Mouse (Mus musculus): ENCODE measurements around the gene Adgrf3.

Gene Adgrf3

DNA sequence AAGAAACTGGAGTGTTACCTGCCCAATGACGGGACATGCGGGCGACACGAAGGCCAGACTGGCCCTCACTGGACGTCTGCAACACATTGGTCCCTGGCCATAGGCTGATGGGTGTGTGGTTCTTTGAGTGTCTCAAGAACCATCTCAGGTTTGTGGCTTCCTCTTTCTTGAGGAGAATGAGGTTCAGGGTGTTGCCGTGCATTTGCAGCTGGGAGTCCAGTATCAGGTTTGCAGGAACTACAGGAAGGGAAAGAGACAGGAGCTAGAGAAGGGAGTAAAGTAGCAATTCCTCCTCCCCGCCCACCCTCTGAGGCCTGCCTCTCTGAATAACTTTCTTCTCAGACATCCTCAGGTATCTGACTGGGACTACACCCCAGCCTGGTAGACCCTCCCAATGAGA, 3.3 kb downstream of the Adgrf3 start:
- no peak for DNase-seq (ENCODE audit: low read depth, low spot score)

DNA sequence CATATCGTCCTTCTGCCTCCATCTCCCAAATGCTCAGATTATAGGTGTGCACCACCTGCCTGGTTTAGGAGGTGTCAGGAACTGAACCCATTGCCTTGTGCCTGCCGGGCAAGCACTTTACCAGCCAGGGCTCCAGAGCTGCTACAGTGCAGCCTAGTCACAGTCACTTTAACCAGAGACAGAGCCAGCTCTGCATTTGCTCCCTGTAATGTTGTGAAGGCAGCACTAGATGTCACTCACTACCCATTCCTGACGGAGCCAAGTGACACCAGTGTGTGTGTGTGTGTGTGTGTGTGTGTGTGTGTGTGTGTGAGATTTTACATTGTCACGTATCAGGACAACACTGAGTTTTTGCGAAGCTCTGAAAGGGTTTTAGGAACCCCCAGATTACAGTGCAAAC, 4.0 kb downstream of the Adgrf3 start:
- peak; percentile 66 for DNase-seq (ENCODE audit: low read depth, low spot score)

DNA sequence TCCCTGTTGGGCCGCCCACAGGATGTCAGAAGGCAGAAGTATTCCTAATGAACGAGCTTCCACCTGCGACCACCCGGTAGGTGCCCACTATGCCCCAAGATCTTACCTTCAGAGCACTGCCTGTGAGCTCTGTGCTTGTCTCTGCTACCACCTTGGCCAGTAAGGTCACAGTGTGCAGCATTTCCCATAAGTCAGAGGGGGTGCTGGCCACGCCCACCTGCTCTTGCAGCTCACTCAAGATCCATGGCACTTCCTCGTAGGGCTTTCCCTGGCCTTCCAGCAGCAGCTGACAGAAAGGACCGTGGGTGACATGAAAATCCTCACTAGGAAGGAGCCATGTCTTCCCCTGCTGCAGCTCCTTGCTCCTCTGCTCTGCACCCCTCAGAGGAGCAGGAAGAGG, 7.3 kb downstream of the Adgrf3 start:
- peak; percentile 80 for DNase-seq (ENCODE audit: low read depth, low spot score)

DNA sequence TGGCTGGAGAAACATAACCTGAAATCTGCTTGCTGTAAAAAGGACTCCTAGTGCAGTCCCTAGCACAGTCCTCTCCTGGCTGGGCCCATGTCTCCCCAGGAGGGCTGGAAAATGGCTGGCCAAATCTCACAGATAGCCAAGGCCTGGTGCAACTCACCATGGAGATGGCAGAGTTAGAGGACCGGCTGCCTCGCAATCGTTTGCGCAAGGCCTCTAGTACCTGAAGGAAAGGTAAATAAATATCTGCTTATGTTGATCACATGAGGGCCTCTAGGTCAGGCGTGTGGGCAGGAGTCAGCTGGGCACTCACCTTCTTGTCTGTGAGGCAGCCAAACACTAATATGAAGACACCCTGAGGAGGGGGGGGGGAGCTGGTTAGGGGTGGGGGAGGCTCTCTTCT, 10.2 kb downstream of the Adgrf3 start:
- no peak for DNase-seq (ENCODE audit: low read depth, low spot score)

DNA sequence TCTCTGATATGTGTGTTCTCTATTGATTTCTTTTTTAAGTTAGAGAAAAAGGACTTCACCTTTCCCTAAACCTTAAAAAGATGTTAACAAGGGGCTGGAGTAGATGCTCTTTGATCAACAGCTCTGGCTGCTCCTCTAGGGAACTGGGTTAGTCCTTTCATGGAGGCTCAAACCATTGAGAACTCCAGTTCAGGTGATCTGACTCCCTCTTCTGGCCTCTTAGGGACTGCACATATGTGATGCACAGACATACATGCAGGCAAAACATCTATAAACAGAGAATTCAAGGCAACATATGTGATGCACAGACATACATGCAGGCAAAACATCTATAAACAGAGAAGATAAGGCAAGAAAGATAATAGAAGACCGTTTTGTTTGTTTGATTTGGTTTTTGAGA, 13.1 kb downstream of the Adgrf3 start:
- DNase-seq (ENCODE audit: low read depth, low spot score) = peak; percentile 30

DNA sequence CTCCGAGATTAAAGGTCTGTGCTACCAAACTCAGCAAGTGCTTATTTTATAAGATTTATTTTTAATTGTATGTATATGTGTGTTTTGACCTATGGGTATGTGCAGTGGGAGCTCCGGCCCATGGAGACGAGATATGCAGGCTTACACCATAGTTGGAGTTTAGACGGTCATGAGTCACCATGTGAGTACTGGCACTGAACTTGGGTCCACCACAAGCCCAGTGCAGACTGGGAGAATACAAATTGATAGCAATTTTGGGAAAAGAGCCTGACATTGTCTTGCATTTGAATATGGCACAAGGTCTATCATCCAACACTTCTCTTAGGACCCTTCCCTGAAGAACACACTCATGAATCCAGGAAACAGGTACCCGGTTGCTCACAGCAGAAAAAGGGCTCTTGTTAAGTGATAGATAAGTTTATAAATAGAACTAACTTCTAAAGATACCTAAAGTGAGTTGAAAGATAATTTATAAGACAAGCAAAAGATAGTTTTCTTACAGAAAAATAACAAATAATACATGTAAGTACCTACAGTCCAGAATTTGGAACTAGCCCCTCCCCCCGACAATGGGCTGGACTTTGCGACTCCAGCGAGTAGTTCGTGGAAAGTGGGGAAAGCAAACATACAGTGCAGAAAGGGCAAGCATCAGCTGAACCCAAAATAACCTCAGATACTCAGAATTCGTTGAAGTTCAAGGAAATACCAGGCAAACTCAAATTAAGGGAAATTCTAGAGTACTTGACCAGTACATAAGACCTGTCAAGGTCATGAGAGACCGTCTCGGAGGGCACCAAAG, 17.6 kb downstream of the Adgrf3 start:
- DNase-seq (ENCODE audit: low read depth, low spot score) = no peak

DNA sequence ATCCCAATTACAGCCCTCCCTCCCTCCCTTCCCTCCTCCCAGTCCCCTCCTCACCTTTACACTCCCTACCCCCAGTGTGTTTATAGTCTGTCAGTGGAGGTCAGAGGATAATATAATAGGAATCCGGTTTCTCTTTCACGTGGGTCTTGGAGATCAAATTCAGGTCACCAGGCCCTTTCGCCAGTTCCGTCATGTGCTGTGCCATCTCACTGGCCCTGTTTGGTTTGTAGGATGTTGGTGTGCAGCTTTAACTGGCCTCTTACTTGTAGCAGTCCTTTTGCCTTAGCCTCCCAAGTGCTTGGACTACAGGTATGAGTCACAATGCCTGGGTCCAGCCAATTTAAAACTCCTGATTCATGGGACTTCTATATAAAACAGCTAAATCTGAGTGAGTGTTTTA, 29.7 kb downstream of the Adgrf3 start:
- no peak for DNase-seq (ENCODE audit: low read depth, low spot score)

DNA sequence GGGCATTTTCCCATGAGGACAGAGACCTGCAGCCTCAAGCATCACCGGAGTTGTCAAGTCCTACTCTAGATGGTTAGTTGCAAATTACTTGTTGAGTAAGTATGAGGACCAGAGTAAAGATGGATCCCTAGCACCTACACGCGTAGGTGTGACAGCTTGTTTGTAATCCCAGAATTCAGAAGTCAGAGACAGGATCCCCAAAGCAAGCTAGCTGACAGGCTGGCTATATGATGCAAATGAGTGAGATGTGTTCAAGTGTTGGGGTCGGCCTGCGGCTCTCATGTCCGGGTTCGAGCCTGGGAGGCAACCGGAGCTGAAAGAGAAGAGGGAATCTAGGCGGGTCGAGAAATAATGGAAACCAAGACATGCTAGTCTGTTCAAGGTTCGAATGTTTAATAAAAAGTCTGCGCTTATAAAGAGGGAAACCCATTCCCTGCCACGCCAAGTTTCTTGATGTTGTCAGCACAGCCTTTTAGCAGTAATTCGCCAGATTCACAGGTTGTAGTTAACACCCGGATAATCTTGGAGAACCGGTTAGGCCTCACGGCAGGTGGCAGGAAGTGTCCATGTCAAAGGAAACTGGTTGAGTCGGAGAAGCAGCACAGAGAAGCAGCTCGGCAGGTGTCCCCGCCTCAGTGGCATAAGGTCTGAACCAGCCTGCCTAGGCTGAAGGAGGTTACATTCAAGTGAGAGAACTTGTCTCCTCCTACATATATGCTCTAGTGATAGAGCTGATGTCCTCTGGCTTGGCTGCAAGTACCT, 32.4 kb downstream of the Adgrf3 start:
- peak; percentile 53 for DNase-seq (ENCODE audit: low read depth, low spot score)

DNA sequence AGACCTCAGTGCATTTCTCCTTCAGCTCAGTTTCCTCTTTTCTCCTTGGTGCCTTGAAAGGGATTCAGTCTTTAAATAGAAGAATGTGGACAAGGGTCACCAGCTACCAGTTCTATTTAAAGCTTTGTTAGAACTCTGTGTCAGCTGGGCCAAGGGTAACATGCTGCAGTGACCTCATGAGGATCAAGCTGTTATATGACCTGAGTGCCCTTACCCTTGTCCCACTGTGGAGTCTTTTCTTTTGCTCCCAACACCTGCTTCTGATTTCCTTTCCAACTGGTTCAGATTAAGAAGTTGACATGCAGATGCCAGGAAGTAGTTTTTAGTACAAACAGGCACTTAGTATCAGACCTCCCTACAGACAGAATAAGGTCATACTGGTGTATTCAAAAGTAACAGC, 33.4 kb downstream of the Adgrf3 start:
- DNase-seq (ENCODE audit: low read depth, low spot score) = no peak

DNA sequence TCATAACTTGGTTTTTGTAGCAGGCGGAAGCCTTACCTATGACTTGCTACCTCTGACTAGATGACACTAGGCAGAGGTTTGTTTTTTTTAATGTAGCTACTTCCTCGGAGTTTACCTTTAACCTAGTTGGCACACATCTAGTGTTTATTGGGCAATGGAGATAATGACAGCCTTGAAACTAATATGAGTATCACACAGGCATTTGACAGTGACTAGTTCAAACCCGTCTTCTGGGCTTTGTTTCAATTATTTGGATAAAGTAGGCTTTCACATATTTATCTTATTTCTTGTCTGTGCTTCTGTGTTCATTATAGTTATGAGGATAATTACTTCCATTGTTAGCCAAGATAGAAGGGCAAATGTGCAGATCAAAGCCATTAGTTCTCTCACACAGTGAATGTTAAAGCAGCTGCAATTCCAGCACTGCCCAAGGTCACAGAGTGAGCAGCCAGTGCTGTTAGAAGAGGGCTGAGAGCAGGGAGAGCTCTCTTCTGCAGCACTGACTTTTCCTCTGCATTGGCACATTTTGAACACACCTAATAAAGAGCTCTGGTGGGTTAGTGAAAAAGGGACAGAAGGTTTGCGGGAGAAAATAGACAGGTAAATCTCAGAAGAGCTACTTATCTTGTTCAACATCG, 35.1 kb downstream of the Adgrf3 start:
- DNase-seq (ENCODE audit: low read depth, low spot score) = no peak

DNA sequence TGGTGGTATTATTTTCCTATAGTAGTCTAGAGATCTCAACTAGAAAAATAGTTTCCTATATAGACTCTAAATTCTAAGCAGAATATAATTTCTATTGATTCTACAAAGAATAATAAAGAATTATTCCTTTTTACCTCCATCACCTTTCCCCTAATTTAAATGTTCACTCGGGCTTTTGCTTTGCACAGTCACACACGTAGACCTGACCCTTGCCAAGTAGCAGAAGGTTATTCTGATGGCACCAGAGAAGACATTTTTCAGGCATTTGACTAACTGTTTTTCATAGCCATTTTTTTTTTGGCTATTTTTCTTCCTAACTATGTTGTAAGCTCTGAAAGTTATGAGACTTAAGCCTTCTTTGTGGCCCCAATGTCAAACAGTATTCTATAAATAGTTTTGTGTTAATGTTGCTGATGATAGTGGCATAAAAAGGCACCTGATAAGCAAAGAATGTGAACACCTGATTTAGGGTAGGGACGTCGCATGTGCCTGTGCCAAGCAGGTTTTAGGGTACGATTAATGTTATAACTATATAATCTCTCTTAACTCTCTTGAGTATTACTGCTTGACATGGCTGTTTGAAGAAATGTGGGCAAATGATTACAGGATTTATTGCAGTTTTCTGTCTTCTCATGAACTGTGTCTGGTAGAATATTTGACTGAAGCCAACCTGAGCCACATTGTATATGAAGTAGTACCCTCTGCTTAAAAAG, 40.1 kb downstream of the Adgrf3 start:
- DNase-seq (ENCODE audit: low read depth, low spot score) = no peak

DNA sequence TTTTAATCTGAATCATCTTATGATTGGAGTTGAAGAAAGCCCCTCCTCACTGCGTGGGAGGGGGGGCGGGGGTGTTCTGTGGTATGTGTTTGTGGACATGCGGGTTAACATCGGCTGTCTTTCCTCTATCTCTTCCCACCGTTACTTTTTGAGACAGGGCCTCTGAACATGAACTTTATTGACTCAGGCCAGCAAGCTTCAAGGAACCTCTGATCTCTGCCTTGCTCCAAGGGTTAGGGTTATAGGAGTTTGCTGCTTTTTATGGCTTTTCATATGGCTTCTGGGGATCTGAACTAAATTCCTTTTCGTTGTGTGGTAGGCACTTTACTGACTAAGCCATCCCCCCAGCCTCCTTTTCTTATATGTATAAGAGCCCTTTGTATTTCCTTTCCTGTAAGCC, 43.2 kb downstream of the Adgrf3 start:
- no peak for DNase-seq (ENCODE audit: low read depth, low spot score)

DNA sequence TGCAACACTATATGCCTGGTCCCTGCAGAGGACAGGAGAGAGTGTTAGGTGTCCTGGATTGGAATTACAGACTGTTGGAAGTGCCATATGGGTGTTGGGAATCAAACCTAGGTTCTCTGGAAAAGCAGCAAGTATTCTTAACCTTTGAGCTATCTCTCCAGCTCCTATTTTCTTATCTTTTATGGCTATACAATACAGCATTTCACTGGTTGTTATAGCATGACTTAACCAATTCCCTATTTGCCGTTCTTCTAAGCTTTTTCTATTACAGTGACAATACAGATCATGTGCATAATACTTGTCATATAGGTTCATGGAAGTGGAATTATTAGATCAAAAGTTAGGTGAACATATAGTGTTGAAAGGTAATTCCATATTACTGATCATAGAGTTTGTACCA, 43.7 kb downstream of the Adgrf3 start:
- no peak for DNase-seq (ENCODE audit: low read depth, low spot score)

DNA sequence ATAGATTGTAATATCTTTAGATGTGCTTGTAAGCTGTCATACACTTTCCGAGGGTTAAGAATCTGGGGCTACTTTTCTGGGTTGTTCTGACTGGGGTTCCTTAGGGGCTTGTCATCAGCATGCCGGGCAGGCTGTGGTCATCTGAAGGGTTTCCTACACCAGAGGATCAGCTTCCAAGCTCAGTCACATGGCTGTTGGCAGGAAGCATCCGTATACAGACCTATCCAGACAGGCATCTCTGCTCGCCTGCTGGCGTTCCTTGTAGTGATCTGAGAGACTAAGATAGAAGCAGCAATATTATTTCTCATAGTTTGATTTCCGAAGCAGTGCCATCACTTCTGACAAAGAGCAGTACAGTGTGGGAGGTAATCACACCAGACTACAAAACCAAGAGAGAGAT, 45.9 kb downstream of the Adgrf3 start:
- DNase-seq (ENCODE audit: low read depth, low spot score) = no peak

DNA sequence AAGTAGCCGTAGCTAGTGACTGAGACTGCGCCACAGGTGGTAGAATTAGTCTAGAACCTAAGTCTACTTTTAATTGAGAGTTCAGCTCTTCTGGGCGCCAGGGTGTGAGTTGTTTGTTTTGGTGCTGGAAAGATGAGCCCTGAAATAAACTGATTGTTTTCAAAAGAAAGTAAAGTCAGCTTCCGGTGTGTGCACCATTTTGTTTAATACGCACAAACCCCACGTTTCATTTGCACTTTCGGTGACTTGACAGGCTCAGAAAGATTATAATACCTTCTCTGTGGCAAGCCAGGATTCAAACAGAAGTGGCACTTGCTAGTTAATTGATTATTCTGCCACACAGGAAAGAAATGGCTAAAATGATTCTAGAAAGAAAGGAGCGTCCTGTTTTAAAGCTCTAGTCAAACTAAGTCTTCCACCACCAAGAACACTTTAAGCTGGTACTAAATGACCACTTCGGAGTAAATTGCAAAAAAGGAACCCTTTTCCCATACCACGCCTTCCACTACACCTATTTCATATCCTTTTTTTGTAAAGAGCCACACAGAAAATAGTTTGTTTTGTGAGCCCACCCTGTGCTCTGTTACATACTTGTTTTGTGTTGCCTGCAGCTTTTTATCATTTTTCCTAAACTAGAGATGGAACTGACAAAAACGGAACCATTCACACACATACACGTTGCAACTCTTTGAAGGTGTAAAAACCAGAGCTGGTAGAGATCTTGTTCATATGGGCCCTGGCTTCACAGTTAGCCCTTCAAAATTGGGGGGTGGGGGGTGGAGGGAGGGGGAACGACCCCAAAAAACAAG, 49.5 kb downstream of the Adgrf3 start:
- no peak for DNase-seq (ENCODE audit: low read depth, low spot score)

DNA sequence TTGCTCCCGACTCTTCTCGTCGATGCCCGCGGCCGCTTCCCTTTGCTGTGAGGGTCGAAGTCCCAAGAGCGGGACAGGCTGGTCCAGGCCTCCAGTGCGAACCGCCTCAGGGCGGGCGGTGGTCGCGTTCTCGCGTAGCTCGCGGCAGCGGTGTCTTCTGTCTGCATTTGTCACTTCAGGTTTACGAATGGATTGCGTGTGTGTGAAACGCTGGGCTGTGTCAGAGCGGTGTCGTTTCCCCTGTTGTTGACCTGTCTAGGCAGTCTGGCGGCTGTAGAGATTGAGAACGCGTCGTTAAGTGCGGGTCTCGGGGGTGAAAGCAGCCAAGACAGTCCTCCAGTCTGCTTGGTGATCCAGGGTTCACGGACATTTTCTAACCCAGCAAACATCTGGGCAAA, 50.1 kb downstream of the Adgrf3 start:
- no peak for DNase-seq (ENCODE audit: low read depth, low spot score)

DNA sequence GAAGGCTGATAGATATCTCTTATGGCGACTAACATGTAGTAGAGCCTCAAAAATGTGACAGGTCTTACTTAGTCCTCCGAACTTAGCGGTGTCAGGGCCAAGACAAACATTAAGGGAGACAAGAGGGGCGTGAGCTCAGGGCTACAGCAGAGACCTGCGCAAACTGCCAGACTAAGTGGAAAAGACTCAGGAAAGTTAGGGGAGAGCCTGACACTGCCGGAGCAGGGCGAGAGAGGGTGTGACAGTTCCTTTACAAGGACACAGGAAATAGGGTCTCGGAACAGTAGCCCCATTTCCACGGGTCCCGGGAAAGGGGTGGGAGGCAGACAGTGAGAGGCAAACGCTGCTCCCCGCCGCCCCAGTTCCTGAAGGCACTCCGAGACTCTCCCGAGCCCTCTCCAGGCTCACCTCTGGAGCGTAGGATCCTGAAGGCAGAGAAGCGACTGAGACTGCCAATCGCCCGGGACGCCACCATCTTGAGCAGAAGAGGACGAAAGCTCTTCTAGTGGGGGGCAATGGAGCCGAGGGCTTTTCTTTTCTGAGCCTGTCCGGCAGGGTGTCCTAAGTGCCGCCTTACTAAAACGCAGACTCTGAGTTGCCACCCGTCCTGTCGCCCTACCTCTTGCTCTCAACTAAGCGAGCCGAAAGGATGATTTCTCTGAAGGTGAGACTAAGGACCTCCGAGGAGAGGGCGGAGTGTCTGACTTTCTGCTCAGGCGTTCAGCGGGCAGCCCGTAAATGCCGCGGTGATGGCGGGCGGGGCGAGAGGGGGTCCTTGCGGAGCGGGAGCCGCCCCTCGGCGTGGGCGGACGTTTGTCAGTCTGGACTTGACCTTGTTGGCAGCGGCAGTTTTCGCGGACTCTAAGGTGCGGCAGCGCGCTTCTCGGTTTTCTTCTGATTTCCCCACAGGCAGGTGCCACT, 50.8 kb downstream of the Adgrf3 start, which contains the start of the genes Hadha and Hadhb:
Hadha (minus strand) TSS at position 689 of the 921 bp plus-strand sequence.
Hadhb (plus strand) TSS at position 775 of the 921 bp plus-strand sequence.
- peak; percentile 96 for DNase-seq (ENCODE audit: low read depth, low spot score)

DNA sequence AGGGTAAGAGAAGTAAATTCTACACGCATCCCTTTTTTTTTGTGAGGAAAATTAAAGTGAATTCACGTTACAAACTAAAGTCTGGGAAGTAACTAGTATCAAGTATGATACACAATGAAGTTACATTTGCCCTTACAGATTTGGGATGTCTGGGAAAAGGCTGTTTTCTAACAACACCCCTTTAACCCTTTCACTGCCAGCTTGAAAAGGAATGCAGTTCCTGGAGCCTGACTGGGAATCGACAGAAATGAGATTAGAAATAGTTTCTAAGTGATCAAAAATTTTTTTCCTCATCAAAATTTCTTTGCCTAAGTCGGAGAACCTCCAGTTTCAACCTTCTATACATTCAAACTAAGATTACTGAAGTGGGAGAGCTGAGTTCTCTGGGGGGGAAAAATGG, 51.5 kb downstream of the Adgrf3 start:
- peak; percentile 43 for DNase-seq (ENCODE audit: low read depth, low spot score)

DNA sequence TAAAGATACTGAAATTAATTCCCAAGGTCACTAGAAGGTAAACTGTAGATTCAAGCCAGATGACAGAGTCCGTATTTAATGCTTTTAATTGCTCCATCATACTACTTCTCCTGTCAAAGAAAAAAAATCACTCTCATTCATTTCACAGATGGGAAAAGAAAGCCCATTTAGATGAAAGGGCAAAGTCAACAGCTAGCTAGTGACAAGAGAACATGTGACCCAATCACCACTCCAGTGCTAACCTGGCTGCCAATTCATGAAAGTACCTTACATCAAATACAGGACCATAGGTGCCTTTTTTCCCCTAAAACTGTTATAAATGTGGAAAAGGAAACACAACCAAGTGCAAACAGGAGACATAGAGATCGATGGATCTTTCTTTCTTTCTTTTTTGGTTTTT, 52.3 kb downstream of the Adgrf3 start:
- no peak for DNase-seq (ENCODE audit: low read depth, low spot score)

DNA sequence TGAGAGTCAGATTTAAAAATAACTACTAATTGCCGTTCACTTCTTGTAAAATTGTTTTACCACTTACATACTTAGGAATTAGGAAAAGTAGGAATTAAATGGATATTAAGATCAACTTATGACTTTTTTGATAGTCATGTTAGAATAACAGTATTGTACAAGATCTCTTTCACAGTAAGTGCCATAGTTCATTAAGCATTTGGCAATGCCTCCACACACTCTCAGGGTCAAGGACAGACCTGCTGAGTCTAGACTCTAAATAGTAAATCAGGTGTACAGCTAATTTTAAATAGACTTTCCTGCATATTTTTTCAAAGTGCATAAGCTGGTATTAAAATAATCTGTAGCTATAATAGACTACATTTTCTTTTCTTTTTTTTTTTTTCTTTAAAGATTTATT, 53.1 kb downstream of the Adgrf3 start:
- no peak for DNase-seq (ENCODE audit: low read depth, low spot score)

Data from ZHBTc4 (cell line).